Comparison of ENCODE assay signal across 8 mouse cellular contexts in genomic region chrX:38600177-38600994, GRCm38 (mm10). TPM values are rescaled to one million over a fixed set of nuclear protein-coding genes. Genes with fewer than 3 reads are reported as not detected.
A peak's percentile ranks its signal among the peaks of the same experiment; 100 is the strongest.
DNase-seq lines count a peak whose midpoint lies in the region; ATAC-seq and TF ChIP-seq lines count a peak whose summit lies in the region.

Gene Mcts1, plus strand, starts transcription at chrX:38600578.

- peak within 1 kb of the TSS; percentile 97 for H3K9ac ChIP-seq in CH12.LX (ENCODE audit: insufficient read depth, low read depth)
- H3K9ac ChIP-seq in forebrain, embryonic 12.5 days: peak within 1 kb of the TSS; percentile 45; the same call in 1 of the 2 replicates
- peak within 1 kb of the TSS; percentile 67 for H3K9ac ChIP-seq in heart, postnatal 0 days (replicated peaks; ENCODE audit: low read depth, low read length)
- peak within 1 kb of the TSS; percentile 58 for H3K9ac ChIP-seq in liver, embryonic 16.5 days (ENCODE audit: low read depth, low read length)
- peak within 1 kb of the TSS; percentile 70 for H3K9ac ChIP-seq in neural tube, embryonic 13.5 days

- WGBS in forebrain, embryonic 12.5 days: 21% methylated on average over 26 of the region's 26 CpGs
- WGBS in heart, postnatal 0 days: 15% methylated on average over 26 of the region's 26 CpGs
- 23% methylated on average over 26 of the region's 26 CpGs for WGBS in liver, embryonic 16.5 days (ENCODE audit: insufficient replicate concordance)
- WGBS in neural tube, embryonic 13.5 days: 22% methylated on average over 26 of the region's 26 CpGs

- TF ChIP-seq CTCF in CH12.LX (conservative IDR thresholded peaks at IDR 0.05 in 1 of 2, IDR thresholded peaks at IDR 0.05 in 1 of 2; ENCODE audit: low read depth in 2 of 2, low read length in 2 of 2): no peak
- no peak for TF ChIP-seq CTCF in heart, postnatal 0 days (IDR thresholded peaks at IDR 0.05; ENCODE audit: low read depth)
- no peak for TF ChIP-seq CTCF in testis, adult 2 months (IDR thresholded peaks at IDR 0.05; ENCODE audit: control insufficient read depth, insufficient read depth, insufficient replicate concordance, low read depth, low read length)

- H3K4me1 ChIP-seq in CH12.LX (ENCODE audit: control insufficient read depth in 1 of 2, insufficient read depth in 2 of 2): no peaks in the 10 kb centered on the region
- no peaks in the 10 kb centered on the region for H3K4me1 ChIP-seq in forebrain, embryonic 12.5 days
- H3K4me1 ChIP-seq in heart, postnatal 0 days (ENCODE audit: control insufficient read depth, insufficient read depth): no peaks in the 10 kb centered on the region
- H3K4me1 ChIP-seq in liver, embryonic 16.5 days (ENCODE audit: control insufficient read depth, low read depth, low read length): no peaks in the 10 kb centered on the region
- H3K4me1 ChIP-seq in neural tube, embryonic 13.5 days (replicated peaks): no peaks in the 10 kb centered on the region
- no peaks in the 10 kb centered on the region for H3K4me1 ChIP-seq in testis, adult 2 months (ENCODE audit: control insufficient read depth, insufficient read depth, low read length)

- peak; percentile 49; the same call in 1 of the 2 replicates for TF ChIP-seq POLR2A in CH12.LX (IDR thresholded peaks at IDR 0.05; ENCODE audit: low read depth, low read length)
- peak; percentile 33 for TF ChIP-seq POLR2A in testis, adult 2 months (IDR thresholded peaks at IDR 0.05; ENCODE audit: control insufficient read depth, low read depth, low read length)

- H3K27ac ChIP-seq in CH12.LX (ENCODE audit: insufficient read depth, low read depth): peak within 1 kb of the TSS; percentile 89
- peak within 1 kb of the TSS; percentile 77 for H3K27ac ChIP-seq in forebrain, embryonic 12.5 days
- peak within 1 kb of the TSS; percentile 89 for H3K27ac ChIP-seq in heart, postnatal 0 days (ENCODE audit: low read depth)
- peak within 1 kb of the TSS; percentile 67 for H3K27ac ChIP-seq in liver, embryonic 16.5 days (ENCODE audit: low read length)
- H3K27ac ChIP-seq in neural tube, embryonic 13.5 days (replicated peaks): peak within 1 kb of the TSS; percentile 85
- peak within 1 kb of the TSS; percentile 77 for H3K27ac ChIP-seq in testis, adult 2 months (ENCODE audit: control insufficient read depth, insufficient read depth, low read depth, low read length)

- peak; percentile 91 for ATAC-seq in forebrain, embryonic 12.5 days (ENCODE audit: low FRiP score)
- peak; percentile 91 for ATAC-seq in heart, postnatal 0 days (ENCODE audit: insufficient read depth, low read depth)
- peak; percentile 80 for ATAC-seq in liver, embryonic 16.5 days (ENCODE audit: low read depth)
- ATAC-seq in neural tube, embryonic 13.5 days (ENCODE audit: low read depth): peak; percentile 94

- DNase-seq in CH12.LX (ENCODE audit: extremely low read depth): peak; percentile 92
- peak; percentile 59 for DNase-seq in c-Kit-positive CD71-negative TER-119-negative erythroid progenitor cells, embryonic 14.5 days (ENCODE audit: low read depth)
- DNase-seq in heart, postnatal 0 days (ENCODE audit: low spot score): peak; percentile 84
- peak; percentile 65 to 79 for DNase-seq in kidney, postnatal 4 days

- no peak for TF ChIP-seq EP300 in CH12.LX (IDR thresholded peaks at IDR 0.05; ENCODE audit: low read length)
- TF ChIP-seq EP300 in heart, postnatal 0 days (IDR thresholded peaks at IDR 0.05; ENCODE audit: low read depth): no peak

- in situ Hi-C loops in CH12.LX (cut with MboI; ENCODE audit: low pct_ligation_motif_present, low pct_unique_long_range_greater_than_20kb, low sequenced_read_pairs): no loop called here

- no peak within 1 kb of the TSS; the same call in 1 of the 2 replicates for H3K4me2 ChIP-seq in CH12.LX (ENCODE audit: insufficient read depth, low read depth, poor library complexity, severe bottlenecking)
- H3K4me2 ChIP-seq in forebrain, embryonic 12.5 days: peak within 1 kb of the TSS; percentile 58
- H3K4me2 ChIP-seq in heart, postnatal 0 days (ENCODE audit: low read depth, low read length): peak within 1 kb of the TSS; percentile 67
- H3K4me2 ChIP-seq in liver, embryonic 16.5 days (ENCODE audit: low read depth, low read length): peak within 1 kb of the TSS; percentile 62
- H3K4me2 ChIP-seq in neural tube, embryonic 13.5 days: peak within 1 kb of the TSS; percentile 59

- H3K9me3 ChIP-seq in CH12.LX (replicated peaks; ENCODE audit: low read length): no peaks in the 10 kb centered on the region
- no peaks in the 10 kb centered on the region for H3K9me3 ChIP-seq in forebrain, embryonic 12.5 days
- no peaks in the 10 kb centered on the region for H3K9me3 ChIP-seq in heart, postnatal 0 days (replicated peaks; ENCODE audit: control insufficient read depth, low read length)
- H3K9me3 ChIP-seq in liver, embryonic 16.5 days (replicated peaks; ENCODE audit: control insufficient read depth, low read length): no peaks in the 10 kb centered on the region
- H3K9me3 ChIP-seq in neural tube, embryonic 13.5 days: no peaks in the 10 kb centered on the region

- no peak for TF ChIP-seq RAD21 in CH12.LX (IDR thresholded peaks at IDR 0.05; ENCODE audit: low read depth, low read length)

- peaks cover 10% of the 10 kb centered on the region; the same call in 1 of the 2 replicates for H3K79me2 ChIP-seq in CH12.LX (replicated peaks; ENCODE audit: control insufficient read depth, extremely low read depth, insufficient read depth, poor library complexity, severe bottlenecking)

- dilution Hi-C loops in CH12.LX (cut with MboI; ENCODE audit: extremely low pct_ligation_motif_present, extremely low pct_unique_long_range_greater_than_20kb, low sequenced_read_pairs): no loop called here

- H3K4me3 ChIP-seq in CH12.LX (replicated peaks in 1 of 3; ENCODE audit: low read depth in 2 of 3, low read length in 2 of 3, poor library complexity in 1 of 3): peak within 1 kb of the TSS; percentile 65 to 82 (median 67)
- H3K4me3 ChIP-seq in forebrain, embryonic 12.5 days (replicated peaks): peak within 1 kb of the TSS; percentile 47
- peak within 1 kb of the TSS; percentile 59 for H3K4me3 ChIP-seq in heart, postnatal 0 days (ENCODE audit: low read depth, low read length)
- peak within 1 kb of the TSS; percentile 63 for H3K4me3 ChIP-seq in liver, embryonic 16.5 days (ENCODE audit: low read depth, low read length)
- peak within 1 kb of the TSS; percentile 50 for H3K4me3 ChIP-seq in neural tube, embryonic 13.5 days
- H3K4me3 ChIP-seq in testis, adult 2 months (ENCODE audit: control insufficient read depth, low read depth, low read length): peak within 1 kb of the TSS; percentile 76

- peaks cover 0 to under 1% of the 10 kb centered on the region in 2 experiments for H3K36me3 ChIP-seq in CH12.LX (replicated peaks in 1 of 2; ENCODE audit: control insufficient read depth in 1 of 2, insufficient read depth in 1 of 2, low read length in 1 of 2)
- no peaks in the 10 kb centered on the region for H3K36me3 ChIP-seq in forebrain, embryonic 12.5 days (replicated peaks)
- no peaks in the 10 kb centered on the region for H3K36me3 ChIP-seq in heart, postnatal 0 days (replicated peaks; ENCODE audit: control insufficient read depth, insufficient read depth, low read length)
- no peaks in the 10 kb centered on the region for H3K36me3 ChIP-seq in liver, embryonic 16.5 days (ENCODE audit: control insufficient read depth, insufficient read depth)
- no peaks in the 10 kb centered on the region for H3K36me3 ChIP-seq in neural tube, embryonic 13.5 days
- no peaks in the 10 kb centered on the region for H3K36me3 ChIP-seq in testis, adult 2 months (ENCODE audit: control insufficient read depth, insufficient read depth, low read length)

- H3K27me3 ChIP-seq in CH12.LX (replicated peaks): no peaks in the 10 kb centered on the region
- no peaks in the 10 kb centered on the region for H3K27me3 ChIP-seq in forebrain, embryonic 12.5 days
- no peaks in the 10 kb centered on the region for H3K27me3 ChIP-seq in heart, postnatal 0 days (ENCODE audit: control insufficient read depth, insufficient read depth, low read length)
- H3K27me3 ChIP-seq in liver, embryonic 16.5 days (ENCODE audit: control insufficient read depth, insufficient read depth, low read depth, low read length): no peaks in the 10 kb centered on the region
- no peaks in the 10 kb centered on the region for H3K27me3 ChIP-seq in neural tube, embryonic 13.5 days
- H3K27me3 ChIP-seq in testis, adult 2 months (ENCODE audit: control insufficient read depth, insufficient read depth, low read length): no peaks in the 10 kb centered on the region

TF ChIP-seq in CH12.LX, 34 proteins besides CTCF, POLR2A, EP300 and RAD21 (continues in another document):
- TF ChIP-seq HCFC1 (IDR thresholded peaks at IDR 0.05; ENCODE audit: low read depth, low read length) (peak; percentile 82), E2F4 (IDR thresholded peaks at IDR 0.05; ENCODE audit: insufficient replicate concordance, low read depth, low read length) (0 out of 2 replicates have a peak, but pooled peaks have one; percentile 73), ETS1 (conservative IDR thresholded peaks at IDR 0.05; ENCODE audit: low read depth, low read length) (peak; percentile 19; the same call in 1 of the 2 replicates), ZNF384 (IDR thresholded peaks at IDR 0.05; ENCODE audit: low read depth, low read length) (no peak), MXI1 (IDR thresholded peaks at IDR 0.05; ENCODE audit: low read depth, low read length) (peak; percentile 71; the same call in 1 of the 2 replicates), NRF1 (IDR thresholded peaks at IDR 0.05; ENCODE audit: low read depth, low read length) (no peak), POLR2AphosphoS2 (IDR thresholded peaks at IDR 0.05; ENCODE audit: low read depth, low read length) (0 out of 2 replicates have a peak, but pooled peaks have one; percentile 45), IRF4 (IDR thresholded peaks at IDR 0.05; ENCODE audit: low read depth, low read length) (0 out of 2 replicates have a peak, but pooled peaks have one; percentile 41), SIN3A (IDR thresholded peaks at IDR 0.05; ENCODE audit: low read length) (peak; percentile 78), CHD2 (IDR thresholded peaks at IDR 0.05; ENCODE audit: low read length) (peak; percentile 84), BHLHE40 (IDR thresholded peaks at IDR 0.05; ENCODE audit: low read depth, low read length) (no peak), RCOR1 (conservative IDR thresholded peaks at IDR 0.05; ENCODE audit: low read depth, low read length) (no peak), MAFK (IDR thresholded peaks at IDR 0.05; ENCODE audit: insufficient replicate concordance, low read length) (peak; percentile 78; the same call in 1 of the 2 replicates)

RNA-seq across cellular contexts. Expression of gene Mcts1, which starts in this region (rescaled TPM):
- total RNA-seq in CH12.LX (2012; rRNA removed) (48.5 and 61.3 TPM in 2 replicates), CH12.LX (2014; rRNA removed) (183 and 219 TPM in 2 replicates)
- polyA plus RNA-seq in CH12.LX (2012; ENCODE audit: insufficient read length, low read depth): 62.2 and 86.5 TPM in 2 replicates
- 98.6 and 105 TPM in 2 replicates for polyA plus RNA-seq in forebrain, embryonic 12.5 days (2016; fragmentation: Nextera tagmentation; extraction: Ambion mirVana)
- total RNA-seq in heart, postnatal 0 days (2014; rRNA removed; ENCODE audit: low replicate concordance): 17.7 and 44.0 TPM in 2 replicates
- polyA plus RNA-seq in heart, postnatal 0 days (2015; fragmentation: Nextera tagmentation; extraction: Ambion mirVana): 64.9 and 78.4 TPM in 2 replicates
- polyA plus RNA-seq in liver, embryonic 16.5 days (2015; fragmentation: Nextera tagmentation; extraction: Ambion mirVana): 31.5 and 39.6 TPM in 2 replicates
- 199 and 218 TPM in 2 replicates for polyA plus RNA-seq in neural tube, embryonic 13.5 days (2015; fragmentation: Nextera tagmentation; extraction: Ambion mirVana)
- 2.1 and 3.0 TPM in 2 replicates for polyA plus RNA-seq in testis, adult 2 months (2012; rRNA removed)

Comparison
In these comparisons a context has a peak if more than half of its experiments do, and no peak if none do; other contexts are left out.
1. Peak in every context shown above with its lines: DNase-seq, ATAC-seq, H3K4me3 ChIP-seq and H3K27ac ChIP-seq.
2. H3K9ac ChIP-seq: peak in every context shown above with its lines; median percentile 97 in CH12.LX; 70 in neural tube, embryonic 13.5 days; 67 in heart, postnatal 0 days; 58 in liver, embryonic 16.5 days; 45 in forebrain, embryonic 12.5 days.